Comparison of ENCODE assay signal across 8 mouse cellular contexts in the genomic region with DNA sequence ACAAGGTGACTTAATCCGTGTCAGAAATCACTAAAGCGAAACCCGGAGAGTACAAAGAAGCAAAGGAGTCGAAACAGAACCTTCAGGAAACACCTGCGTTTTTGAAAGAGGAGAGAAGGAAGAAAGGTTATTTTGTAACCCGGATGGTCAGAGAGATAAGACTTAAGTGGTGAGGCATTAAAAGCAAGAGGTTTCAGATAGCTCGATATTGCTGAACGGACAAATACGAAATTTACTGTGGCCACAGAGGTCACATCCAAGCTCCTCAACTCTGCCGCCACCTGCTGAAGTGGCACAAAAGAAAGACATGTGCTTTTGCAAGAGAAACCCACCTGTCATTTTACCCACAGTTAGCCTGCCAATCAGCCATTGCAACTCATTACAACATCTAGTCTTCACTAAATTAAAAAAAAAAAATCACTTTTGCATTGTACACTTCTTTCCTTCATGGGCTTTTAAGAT. TPM values are rescaled to one million over a fixed set of nuclear protein-coding genes. Genes with fewer than 3 reads are reported as not detected.
DNase-seq lines count a peak whose midpoint lies in the region; ATAC-seq and TF ChIP-seq lines count a peak whose summit lies in the region.

No protein-coding gene starts in this region.

- no peak overlapping the region for H3K9ac ChIP-seq in lung, postnatal 0 days (replicated peaks; ENCODE audit: low read depth)
- peak overlapping the region; percentile 68; the same call in 1 of the 2 replicates for H3K9ac ChIP-seq in hindbrain, embryonic 15.5 days
- peak overlapping the region; percentile 30 for H3K9ac ChIP-seq in liver, embryonic 11.5 days (ENCODE audit: low read depth, low read length)
- H3K9ac ChIP-seq in stomach, embryonic 15.5 days = no peak overlapping the region

- no peak for DNase-seq in lung, postnatal 0 days (ENCODE audit: low spot score)
- no peak for DNase-seq in lung, postnatal 36 days
- DNase-seq in cerebellum, postnatal 14 days = peak; percentile 11 to 17
- peak; percentile 36 for DNase-seq in liver, embryonic 11.5 days (ENCODE audit: low spot score)
- no peak for DNase-seq in left cerebral cortex, postnatal 14 days (ENCODE audit: low spot score in 2 of 2)
- no peak for DNase-seq in frontal cortex, postnatal 14 days (ENCODE audit: low spot score in 2 of 2)

- intact Hi-C loops in left cerebral cortex, postnatal 14 days (cut with DNase I) = no loop called here

- 44% methylated on average over 10 of the region's 10 CpGs for WGBS in lung, postnatal 0 days
- 78% methylated on average over 10 of the region's 10 CpGs for WGBS in hindbrain, embryonic 15.5 days
- 30% methylated on average over 10 of the region's 10 CpGs for WGBS in liver, embryonic 11.5 days
- WGBS in stomach, embryonic 15.5 days = 56% methylated on average over 10 of the region's 10 CpGs

- no peaks in the 10 kb centered on the region for H3K9me3 ChIP-seq in lung, postnatal 0 days (ENCODE audit: low read length)
- H3K9me3 ChIP-seq in hindbrain, embryonic 15.5 days = no peaks in the 10 kb centered on the region
- H3K9me3 ChIP-seq in liver, embryonic 11.5 days (ENCODE audit: control insufficient read depth, low read length) = no peaks in the 10 kb centered on the region
- H3K9me3 ChIP-seq in stomach, embryonic 15.5 days = no peaks in the 10 kb centered on the region

- TF ChIP-seq EP300 in lung, postnatal 0 days (IDR thresholded peaks at IDR 0.05) = no peak

- no peaks in the 10 kb centered on the region for H3K36me3 ChIP-seq in lung, postnatal 0 days (ENCODE audit: insufficient read depth, low read length)
- no peaks in the 10 kb centered on the region for H3K36me3 ChIP-seq in hindbrain, embryonic 15.5 days
- no peaks in the 10 kb centered on the region for H3K36me3 ChIP-seq in liver, embryonic 11.5 days (ENCODE audit: control insufficient read depth, insufficient read depth, low read length)
- no peaks in the 10 kb centered on the region for H3K36me3 ChIP-seq in stomach, embryonic 15.5 days

- no peak overlapping the region for H3K27ac ChIP-seq in lung, postnatal 0 days (ENCODE audit: low read length)
- H3K27ac ChIP-seq in hindbrain, embryonic 15.5 days (replicated peaks) = no peak overlapping the region
- 0 out of 2 replicates have a peak overlapping the region, but pooled peaks have one; percentile 11 for H3K27ac ChIP-seq in liver, embryonic 11.5 days (ENCODE audit: low read depth, low read length)
- 0 out of 2 replicates have a peak overlapping the region, but pooled peaks have one; percentile 6 for H3K27ac ChIP-seq in stomach, embryonic 15.5 days

- H3K4me2 ChIP-seq in lung, postnatal 0 days (replicated peaks; ENCODE audit: low read depth, low read length) = peak overlapping the region; percentile 56
- peak overlapping the region; percentile 55 for H3K4me2 ChIP-seq in hindbrain, embryonic 15.5 days
- H3K4me2 ChIP-seq in liver, embryonic 11.5 days = peak overlapping the region; percentile 63
- peak overlapping the region; percentile 49 for H3K4me2 ChIP-seq in stomach, embryonic 15.5 days

- ATAC-seq in lung, postnatal 0 days = no peak
- no peak for ATAC-seq in hindbrain, embryonic 15.5 days (ENCODE audit: low FRiP score, low read depth)
- no peak for ATAC-seq in liver, embryonic 11.5 days (replicated peaks; ENCODE audit: low FRiP score)
- no peak for ATAC-seq in stomach, embryonic 15.5 days (ENCODE audit: insufficient read depth, low FRiP score, low read depth)

- no peaks in the 10 kb centered on the region for H3K27me3 ChIP-seq in lung, postnatal 0 days (replicated peaks; ENCODE audit: insufficient read depth, low read length)
- no peaks in the 10 kb centered on the region for H3K27me3 ChIP-seq in hindbrain, embryonic 15.5 days
- no peaks in the 10 kb centered on the region for H3K27me3 ChIP-seq in liver, embryonic 11.5 days (replicated peaks; ENCODE audit: control insufficient read depth, insufficient read depth, low read length)
- no peaks in the 10 kb centered on the region for H3K27me3 ChIP-seq in stomach, embryonic 15.5 days (replicated peaks)

- TF ChIP-seq CTCF in lung, postnatal 0 days (IDR thresholded peaks at IDR 0.05) = no peak

- peaks cover 2% of the 10 kb centered on the region for H3K4me1 ChIP-seq in lung, postnatal 0 days (ENCODE audit: insufficient read depth, low read depth, low read length)
- peaks cover 22% of the 10 kb centered on the region for H3K4me1 ChIP-seq in hindbrain, embryonic 15.5 days (replicated peaks)
- peaks cover 24% of the 10 kb centered on the region for H3K4me1 ChIP-seq in liver, embryonic 11.5 days (replicated peaks; ENCODE audit: control insufficient read depth, insufficient read depth, low read length)
- peaks cover 6% of the 10 kb centered on the region for H3K4me1 ChIP-seq in stomach, embryonic 15.5 days

- peak overlapping the region; percentile 92 for H3K4me3 ChIP-seq in lung, postnatal 0 days (ENCODE audit: low read depth, low read length)
- H3K4me3 ChIP-seq in hindbrain, embryonic 15.5 days = peak overlapping the region; percentile 83
- peak overlapping the region; percentile 94 for H3K4me3 ChIP-seq in liver, embryonic 11.5 days (ENCODE audit: low read depth, low read length)
- peak overlapping the region; percentile 90 for H3K4me3 ChIP-seq in stomach, embryonic 15.5 days (replicated peaks)

RNA-seq across cellular contexts. Expression of gene Edem3, which starts 1.1 kb away (rescaled TPM):
- polyA plus RNA-seq in lung, postnatal 0 days (2015; fragmentation: Nextera tagmentation; extraction: Ambion mirVana) = 10.1 and 11.2 TPM in 2 replicates
- polyA plus RNA-seq in hindbrain, embryonic 15.5 days (2015; fragmentation: Nextera tagmentation; extraction: Ambion mirVana) = 18.1 and 19.7 TPM in 2 replicates
- polyA plus RNA-seq in liver, embryonic 11.5 days (2014; fragmentation: Nextera tagmentation; extraction: Ambion mirVana) = 17.5 and 18.6 TPM in 2 replicates
- 15.7 and 18.3 TPM in 2 replicates for polyA plus RNA-seq in stomach, embryonic 15.5 days (2015; fragmentation: Nextera tagmentation; extraction: Ambion mirVana)
- 10 to 100 TPM; 40.0 to 40.2 TPM for total RNA-seq in left cerebral cortex, postnatal 14 days (2021)

Comparison
In these comparisons a context has a peak if more than half of its experiments do, and no peak if none do; other contexts are left out.
1. DNase-seq: peak in cerebellum, postnatal 14 days (2 of 2) and liver, embryonic 11.5 days (single experiment); none in lung, postnatal 0 days (single experiment), lung, postnatal 36 days (single experiment), left cerebral cortex, postnatal 14 days (0 of 2) and frontal cortex, postnatal 14 days (0 of 2).
2. H3K27ac ChIP-seq: peak in liver, embryonic 11.5 days (single experiment) and stomach, embryonic 15.5 days (single experiment); none in lung, postnatal 0 days (single experiment) and hindbrain, embryonic 15.5 days (single experiment).
3. H3K9ac ChIP-seq: peak in hindbrain, embryonic 15.5 days (single experiment) and liver, embryonic 11.5 days (single experiment); none in lung, postnatal 0 days (single experiment) and stomach, embryonic 15.5 days (single experiment).
4. Peak in every context shown above with its lines, with median percentiles within 50 percentile points of each other: H3K4me2 ChIP-seq and H3K4me3 ChIP-seq.